Mouse (Mus musculus) heart, adult 9 months (tissue): ENCODE data around the gene Mprip.
"Not testable (repeated sequence)": the region's sequence is repeated elsewhere in the genome, so short reads cannot be mapped to it uniquely, and the experiment has no call there.

ENCODE experiments used
- DNase-seq, 2 experiments: peaks; one replicate each; pipeline ENCODE4 v3.0.0; 2022; ENCODE audit warnings: low spot score in 2 of 2

Gene Mprip

GRCm38 (mm10) chr11:59653547-59653946 lies 7.6 kb upstream of the Mprip start:
- no peak for DNase-seq

DNA sequence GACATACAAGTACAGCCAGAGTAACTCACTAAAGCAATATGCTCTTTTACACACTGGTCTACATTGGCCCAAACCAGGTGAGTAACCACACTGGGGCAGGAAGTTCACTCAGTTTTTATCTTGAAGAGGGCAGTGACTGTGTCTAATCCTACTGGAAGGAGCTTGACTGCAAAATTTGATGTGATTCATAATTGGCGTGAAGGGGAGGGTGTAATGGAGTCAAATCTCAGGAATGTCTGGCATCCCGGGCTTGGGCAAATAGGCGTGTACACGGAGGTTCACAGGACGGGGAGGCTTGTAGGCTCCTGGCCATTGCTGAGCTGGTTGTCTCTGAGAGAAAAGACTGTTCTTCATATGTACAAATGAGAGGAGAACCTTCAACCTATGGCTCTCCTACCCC lies 5.8 kb upstream of the Mprip start:
- no peak for DNase-seq

- DNase-seq: peak; percentile 48 to 83
Measured at GRCm38 (mm10) chr11:59656016-59656415, 5.1 kb upstream of the Mprip start.

DNA sequence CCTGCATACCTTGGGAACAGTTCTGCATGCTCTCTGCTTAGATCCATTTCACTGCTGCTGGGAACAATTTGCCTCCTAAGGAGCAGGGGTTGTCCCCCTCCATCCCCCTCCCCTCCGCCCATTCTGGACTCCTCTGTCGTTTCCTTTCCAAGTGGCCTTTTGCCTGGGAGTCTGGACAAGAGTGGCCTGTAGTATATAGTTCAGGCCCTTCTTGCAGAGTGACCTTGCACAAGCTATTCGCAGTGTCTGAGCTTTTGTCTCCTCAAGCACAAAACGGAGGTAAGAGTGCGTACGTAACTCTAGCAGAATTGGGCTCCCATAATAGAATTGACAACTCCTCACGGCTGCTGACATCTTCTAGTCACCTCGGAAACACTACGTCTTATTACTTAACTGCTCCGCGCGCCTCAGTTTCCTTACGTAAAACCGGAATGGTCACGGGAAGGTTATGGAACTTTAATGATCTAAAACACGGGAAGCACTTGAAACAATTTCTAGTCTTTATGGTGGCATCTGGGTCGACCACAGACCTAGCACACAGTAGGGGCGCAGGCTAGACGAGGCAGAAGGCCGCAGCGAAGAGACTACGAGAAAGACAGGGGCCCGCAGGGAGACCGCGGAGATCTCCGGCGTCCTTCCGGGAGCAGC lies 620 bp downstream of the Mprip start:
- DNase-seq: peak in 1 of 2 experiments; percentile 35

- peak; percentile 96 for DNase-seq
Measured at GRCm38 (mm10) chr11:59662249-59662788, 1.2 kb downstream of the Mprip start.

- DNase-seq: no peak
Measured at GRCm38 (mm10) chr11:59662877-59663775, 2.0 kb downstream of the Mprip start.

GRCm38 (mm10) chr11:59663776-59664320 lies 2.7 kb downstream of the Mprip start:
- DNase-seq: no peak

DNA sequence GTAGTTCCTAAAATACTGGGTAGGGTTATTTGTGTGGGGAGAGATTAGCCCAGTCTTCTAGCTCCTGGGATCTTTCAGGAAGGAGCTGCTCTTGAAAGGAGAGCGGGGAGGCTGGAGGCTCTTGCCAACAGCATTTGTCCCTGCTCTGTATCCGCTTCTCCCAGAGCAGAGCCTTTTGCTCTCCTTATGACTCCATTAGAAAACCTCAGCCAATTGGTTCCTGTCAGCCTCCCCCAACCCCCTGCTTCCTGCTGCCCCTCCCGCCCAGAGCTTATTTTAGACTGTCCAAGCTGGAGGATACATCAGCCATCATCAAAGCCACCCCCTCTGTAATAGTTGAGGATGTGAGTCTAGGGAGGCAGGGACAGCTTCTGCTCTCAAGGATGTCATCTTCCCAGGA lies 3.7 kb downstream of the Mprip start:
- DNase-seq: peak; percentile 81 to 91

DNA sequence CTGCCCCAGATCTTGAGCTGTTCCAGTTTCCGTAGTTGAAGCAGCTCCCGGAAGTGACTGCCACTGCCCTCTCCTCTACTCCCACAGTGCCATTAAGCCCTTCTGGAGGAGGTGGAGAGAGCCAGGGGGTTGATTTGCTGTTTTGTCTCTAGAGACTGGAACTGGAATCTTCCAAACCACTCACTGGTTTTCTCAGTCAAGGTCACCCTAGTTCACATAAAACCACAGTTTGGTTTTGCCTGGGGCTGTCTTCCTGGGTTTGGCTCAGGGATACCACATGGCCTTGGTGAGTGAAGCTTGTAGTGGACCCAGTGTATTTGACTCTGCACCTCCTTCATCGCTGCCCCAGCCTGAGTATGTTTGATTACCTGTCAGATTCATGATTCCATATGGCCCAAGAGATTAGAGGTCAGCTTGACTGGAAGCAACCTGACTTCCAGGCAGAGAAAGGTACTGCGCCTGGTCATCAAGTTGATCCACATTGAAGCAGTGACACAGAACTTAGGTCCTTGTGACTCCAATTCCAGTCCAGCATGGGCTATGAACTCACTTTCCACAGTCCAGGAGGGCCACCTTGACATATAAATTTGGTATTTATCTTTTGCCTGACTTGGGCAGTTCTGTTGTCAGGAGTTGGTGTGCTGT lies 10.1 kb downstream of the Mprip start:
- no peak for DNase-seq

GRCm38 (mm10) chr11:59674013-59674412 lies 12.9 kb downstream of the Mprip start:
- no peak for DNase-seq

GRCm38 (mm10) chr11:59674746-59675145 lies 13.6 kb downstream of the Mprip start:
- DNase-seq: not testable (repeated sequence)

GRCm38 (mm10) chr11:59677767-59678166 lies 16.7 kb downstream of the Mprip start:
- no peak for DNase-seq

DNA sequence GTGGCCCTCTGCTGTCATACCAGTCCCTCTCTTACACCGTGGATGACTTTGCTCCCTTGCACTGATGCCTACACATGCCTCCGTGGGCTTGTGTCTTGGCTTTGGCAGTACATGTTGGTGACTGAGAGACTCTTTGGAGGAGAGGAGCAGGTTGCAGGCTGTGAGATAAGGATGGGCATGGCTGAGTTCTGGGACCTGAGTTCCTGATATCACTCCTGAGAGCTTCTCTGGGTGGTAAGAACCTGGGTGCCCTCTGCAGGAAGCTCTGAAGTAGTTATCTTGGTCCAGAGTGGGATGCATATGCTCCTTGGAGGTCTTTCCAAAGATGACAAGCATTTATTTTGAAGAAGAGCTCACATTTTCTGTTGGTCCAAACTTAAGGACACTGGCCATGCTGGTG lies 17.6 kb downstream of the Mprip start:
- DNase-seq: no peak

DNA sequence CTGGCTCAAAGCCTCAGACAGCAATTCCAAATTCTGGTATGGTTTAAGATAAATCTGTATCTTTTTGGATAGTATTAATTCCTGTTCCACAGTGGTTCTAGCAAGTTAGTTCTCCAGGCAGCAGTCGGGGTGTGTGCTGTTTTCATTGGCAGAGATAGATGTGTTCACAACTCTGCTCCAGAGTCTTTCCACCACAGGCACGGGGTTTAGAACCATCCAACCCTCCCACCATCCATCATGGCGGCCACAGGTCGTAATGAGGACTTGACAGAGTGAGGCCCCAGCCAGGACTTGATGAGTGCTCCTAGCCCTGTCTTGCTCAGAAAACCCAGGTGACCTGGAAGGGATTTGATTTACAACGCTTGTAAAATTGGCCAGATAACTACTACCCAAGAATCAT lies 19.0 kb downstream of the Mprip start:
- no peak for DNase-seq

- DNase-seq: no peak
Measured at GRCm38 (mm10) chr11:59684956-59685355, 23.9 kb downstream of the Mprip start.

DNA sequence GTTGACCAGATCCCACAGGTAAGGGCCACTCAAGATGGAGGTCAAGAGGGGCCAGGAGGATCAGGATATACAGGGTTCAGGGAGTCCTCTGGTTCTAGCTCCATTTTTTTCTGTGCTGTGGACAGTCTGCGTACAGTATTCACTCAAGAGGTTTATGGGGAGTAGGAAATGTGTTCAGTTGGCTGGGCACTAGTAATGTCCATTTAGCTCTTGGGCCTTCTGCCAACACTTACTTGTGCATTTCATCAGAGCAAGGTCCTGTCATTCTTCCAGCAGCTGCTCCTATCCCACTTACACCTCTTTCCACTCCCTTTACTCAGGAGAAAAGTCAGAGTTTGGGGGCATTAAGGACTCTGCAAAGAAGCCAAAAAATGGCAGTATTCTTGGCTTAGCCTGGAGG lies 33.4 kb downstream of the Mprip start:
- peak in 1 of 2 experiments; percentile 57 for DNase-seq

DNA sequence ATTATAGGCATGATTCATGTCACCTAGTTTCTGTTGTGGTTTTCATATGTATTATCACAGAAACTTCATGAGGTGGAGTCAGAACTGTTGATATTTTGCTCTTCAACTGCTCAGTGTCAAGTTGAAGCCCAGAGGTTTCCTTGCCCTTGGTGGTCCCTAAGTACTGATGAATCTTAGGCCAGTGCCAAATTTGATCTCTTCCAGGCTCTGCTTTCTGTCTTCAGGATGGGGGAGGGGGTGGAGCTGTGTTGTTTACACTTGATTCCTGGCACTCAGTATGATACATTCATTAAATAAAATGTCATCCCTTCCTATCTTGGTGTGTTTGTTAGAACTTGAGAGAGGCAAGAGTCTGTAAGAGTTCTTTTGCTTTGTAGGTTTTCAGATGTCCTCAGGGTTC lies 34.4 kb downstream of the Mprip start:
- DNase-seq: no peak

- DNase-seq: no peak
Measured at GRCm38 (mm10) chr11:59697572-59697971, 36.5 kb downstream of the Mprip start.

DNA sequence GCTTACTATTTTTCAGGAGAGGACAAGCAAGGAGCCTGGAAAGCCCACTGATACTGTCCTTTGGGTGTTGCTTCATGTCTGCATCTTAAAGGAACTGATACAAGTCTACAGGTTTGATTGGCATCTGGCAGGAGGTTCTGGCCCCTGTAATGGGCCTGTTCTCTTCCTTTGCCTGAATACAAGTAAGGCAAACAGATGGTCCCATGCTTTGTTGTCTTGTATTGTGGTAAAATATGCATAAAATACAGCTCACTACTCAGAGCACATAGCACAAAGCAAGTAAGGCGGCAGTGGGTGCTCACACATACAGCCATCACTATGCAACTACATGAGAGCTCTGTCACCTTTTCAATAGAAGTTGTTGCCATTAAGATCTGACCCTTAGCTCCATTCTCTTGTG lies 39.7 kb downstream of the Mprip start:
- DNase-seq: no peak

DNA sequence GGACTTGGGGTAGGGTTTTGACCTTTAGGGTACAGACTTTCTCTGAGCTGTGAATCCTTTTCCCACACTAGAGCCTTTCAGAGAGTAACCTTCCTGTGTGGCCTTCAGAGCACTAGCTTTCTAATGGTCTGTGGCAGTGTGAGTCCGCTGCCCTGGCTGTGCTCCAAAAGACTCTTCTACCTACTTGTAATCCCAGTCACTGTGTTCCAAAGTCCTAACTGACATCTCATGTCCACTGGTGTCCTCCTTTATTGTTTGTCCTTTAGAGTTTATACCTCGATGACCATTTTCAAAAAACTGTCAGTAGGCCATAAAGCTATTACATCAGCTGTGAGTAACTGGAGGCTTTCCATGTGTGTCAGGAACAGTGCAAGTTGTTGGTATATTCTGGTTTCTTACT lies 44.0 kb downstream of the Mprip start:
- no peak for DNase-seq

DNA sequence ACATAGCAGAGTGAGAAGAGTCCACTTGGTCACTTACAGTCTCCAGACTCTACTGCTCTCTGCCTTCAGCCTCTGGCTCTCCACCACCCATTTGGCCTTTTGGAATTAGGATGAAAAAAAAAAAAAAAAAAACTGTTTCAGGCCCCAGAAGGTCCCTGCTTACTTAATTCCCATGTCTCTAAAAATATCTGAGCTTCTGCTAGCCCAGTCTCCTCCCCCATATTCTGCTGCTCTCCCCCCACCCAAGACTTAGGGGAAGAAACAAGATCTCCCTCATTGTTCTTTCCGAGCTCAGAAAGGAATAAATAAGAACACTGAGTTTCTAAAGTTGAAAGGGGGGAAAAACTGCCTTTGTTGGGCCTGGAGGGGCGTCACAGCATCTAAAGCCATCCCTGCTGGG lies 46.4 kb downstream of the Mprip start:
- peak in 1 of 2 experiments; percentile 27 for DNase-seq
